Mouse (Mus musculus): ENCODE results near the gene Sec24a. TPM values are rescaled to one million over a fixed set of nuclear protein-coding genes. Genes with fewer than 3 reads are reported as not detected.

Gene Sec24a
- polyA plus RNA-seq, 1 experiment from 2014 or later, result 12.9 TPM

DNA sequence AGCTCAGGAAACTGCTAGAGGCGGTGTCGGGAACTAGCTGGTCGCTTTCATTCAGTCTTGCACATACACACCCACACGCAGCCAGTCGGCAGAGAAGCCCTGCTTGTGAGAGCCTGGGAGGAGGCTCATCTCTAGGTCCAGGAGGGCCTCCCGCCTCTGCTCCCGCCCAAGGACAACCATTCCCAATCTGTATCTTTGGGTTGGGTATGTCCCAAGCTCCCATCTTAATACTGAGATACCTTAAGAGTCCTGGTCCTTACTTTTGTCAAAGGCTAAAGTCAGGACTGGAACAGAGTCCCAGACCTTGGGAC, 113.6 kb downstream of the Sec24a start:
- H3K27ac ChIP-seq (replicated peaks), result peak overlapping the region; percentile 88
- peaks cover 49% of the 10 kb centered on the region for H3K4me1 ChIP-seq
- peak overlapping the region; percentile 72 for H3K4me3 ChIP-seq
- H3K9me3 ChIP-seq (replicated peaks), result no peaks in the 10 kb centered on the region
- peaks cover 36% of the 10 kb centered on the region for H3K27me3 ChIP-seq (ENCODE audit: low read depth, poor library complexity, severe bottlenecking)
- 3% methylated on average over 7 of the region's 7 CpGs for WGBS
- H3K36me3 ChIP-seq, result peaks cover 14% of the 10 kb centered on the region
- peak; percentile 46 for DNase-seq (ENCODE audit: low spot score)

DNA sequence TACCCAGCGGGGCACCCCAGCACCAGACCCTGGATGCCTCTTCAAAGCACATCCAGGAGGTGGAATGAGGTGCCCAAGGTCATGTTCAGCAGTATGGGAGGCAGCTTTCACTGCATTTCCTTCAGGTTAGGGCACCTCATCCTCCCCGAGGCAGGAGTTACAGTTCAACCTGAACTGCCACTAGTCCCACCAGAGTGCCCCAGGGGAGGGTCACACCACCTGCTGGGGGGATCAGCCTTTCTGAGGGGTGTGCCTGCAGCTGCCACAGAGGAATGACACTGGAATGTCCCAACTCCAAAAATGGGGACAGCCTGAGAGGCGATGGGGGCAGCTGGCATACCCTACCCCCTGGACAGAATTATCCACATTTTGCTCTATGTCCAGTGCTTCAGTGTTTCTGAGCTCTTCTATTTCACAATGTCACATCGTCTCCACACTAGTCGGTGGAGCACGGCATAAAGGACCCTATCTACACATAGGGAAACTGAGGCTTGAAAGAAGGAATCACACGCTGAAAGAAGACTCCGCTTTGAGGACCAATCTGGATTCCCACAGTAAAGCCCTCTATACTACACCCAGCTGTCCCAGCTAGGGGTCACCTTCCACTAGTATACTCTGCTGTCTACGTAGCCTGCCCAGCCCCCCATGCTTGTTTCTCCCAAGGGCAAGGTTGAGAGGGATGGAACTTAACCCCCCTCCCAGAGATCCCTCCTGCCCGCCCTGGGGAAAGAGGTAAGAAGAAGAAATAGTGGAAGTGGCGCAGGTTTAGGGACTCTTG, 114.1 kb downstream of the Sec24a start:
- WGBS, result 14% methylated on average over 11 of the region's 11 CpGs
- no peaks in the 10 kb centered on the region for H3K9me3 ChIP-seq (replicated peaks)
- peak overlapping the region; percentile 72 for H3K4me3 ChIP-seq
- no peak for DNase-seq (ENCODE audit: low spot score)
- H3K27ac ChIP-seq (replicated peaks), result peak overlapping the region; percentile 88
- H3K27me3 ChIP-seq (ENCODE audit: low read depth, poor library complexity, severe bottlenecking), result peaks cover 39% of the 10 kb centered on the region
- H3K36me3 ChIP-seq, result peaks cover 19% of the 10 kb centered on the region
- peaks cover 49% of the 10 kb centered on the region for H3K4me1 ChIP-seq

DNA sequence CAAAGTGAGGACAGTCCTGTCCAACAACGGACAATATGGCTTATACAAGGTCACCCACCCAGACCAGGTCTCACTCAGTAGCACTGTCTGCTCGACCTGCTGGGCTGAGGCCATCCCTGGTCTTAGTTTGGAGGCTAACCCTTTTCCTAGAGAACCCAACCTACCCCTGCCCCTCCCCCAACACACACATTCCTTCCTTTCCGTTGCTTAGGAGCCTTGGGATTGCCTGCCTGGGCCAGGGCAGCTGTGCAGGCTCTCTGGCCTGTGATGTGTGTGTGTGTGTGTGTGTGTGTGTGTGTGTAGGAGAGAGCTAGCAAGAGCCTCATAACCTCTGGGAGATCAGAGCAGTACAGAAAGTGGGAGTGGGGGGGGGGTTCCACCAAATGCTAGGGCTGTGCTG, 114.9 kb downstream of the Sec24a start:
- Histone ChIP-seq H3K27me3 (ENCODE audit: low read depth, poor library complexity, severe bottlenecking) (peaks cover 47% of the 10 kb centered on the region), H3K36me3 (peaks cover 27% of the 10 kb centered on the region), H3K9me3 (replicated peaks) (no peaks in the 10 kb centered on the region), H3K4me3 (peak overlapping the region; percentile 72), H3K27ac (replicated peaks) (peak overlapping the region; percentile 88), H3K4me1 (peaks cover 56% of the 10 kb centered on the region)
- peak; percentile 89 for DNase-seq (ENCODE audit: low spot score)
- WGBS, result 5% methylated on average over 3 of the region's 3 CpGs

DNA sequence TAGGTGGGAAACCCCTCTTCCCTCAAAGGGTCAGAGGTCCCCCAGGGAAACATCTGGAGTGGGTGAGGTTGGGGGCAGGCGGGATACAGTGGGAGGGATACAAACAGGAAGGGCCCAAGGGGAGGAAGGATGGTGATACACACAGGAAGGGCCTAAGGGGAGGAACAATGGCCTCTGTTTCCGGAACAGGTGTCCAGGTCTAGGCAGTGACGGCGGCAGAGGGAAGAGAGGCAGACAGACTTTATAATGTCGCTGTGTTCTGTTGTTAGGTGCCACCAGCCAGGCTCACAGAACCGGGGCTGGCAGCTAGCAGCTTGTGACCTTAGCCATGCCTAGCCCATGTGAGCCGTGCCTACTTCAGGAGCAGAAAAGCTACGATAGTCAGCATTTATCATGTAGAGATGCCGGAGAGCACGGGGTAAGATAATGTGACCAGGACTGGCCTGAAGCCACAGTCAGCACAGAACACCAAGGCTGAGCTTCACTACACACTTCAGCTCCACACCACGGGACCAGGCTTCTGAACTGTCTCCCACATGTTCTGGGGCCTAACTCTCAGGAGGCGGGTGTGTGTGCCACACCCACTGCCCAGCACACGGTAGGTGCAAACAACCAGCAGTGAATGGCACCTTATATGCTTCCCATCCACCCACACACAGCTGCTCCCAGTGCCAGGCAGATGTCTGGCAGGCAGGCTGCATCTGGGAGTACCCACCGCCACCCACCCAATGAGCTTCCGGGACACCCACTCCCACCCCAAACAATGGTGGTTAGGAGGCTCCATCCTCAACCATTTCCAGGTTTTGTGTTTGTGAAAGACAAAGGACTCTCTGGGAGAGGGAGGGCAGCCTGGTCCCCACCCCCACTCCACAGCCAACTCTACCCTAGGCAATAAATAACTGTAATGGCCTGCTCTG, 116.4 kb downstream of the Sec24a start:
- no peak for DNase-seq (ENCODE audit: low spot score)
- H3K36me3 ChIP-seq, result peaks cover 42% of the 10 kb centered on the region
- no peaks in the 10 kb centered on the region for H3K9me3 ChIP-seq (replicated peaks)
- H3K27ac ChIP-seq (replicated peaks), result peak overlapping the region; percentile 88
- H3K4me1 ChIP-seq, result peaks cover 56% of the 10 kb centered on the region
- peaks cover 42% of the 10 kb centered on the region for H3K27me3 ChIP-seq (ENCODE audit: low read depth, poor library complexity, severe bottlenecking)
- no peak overlapping the region; the same call in 1 of the 2 replicates for H3K4me3 ChIP-seq
- 85% methylated on average over 15 of the region's 15 CpGs for WGBS

DNA sequence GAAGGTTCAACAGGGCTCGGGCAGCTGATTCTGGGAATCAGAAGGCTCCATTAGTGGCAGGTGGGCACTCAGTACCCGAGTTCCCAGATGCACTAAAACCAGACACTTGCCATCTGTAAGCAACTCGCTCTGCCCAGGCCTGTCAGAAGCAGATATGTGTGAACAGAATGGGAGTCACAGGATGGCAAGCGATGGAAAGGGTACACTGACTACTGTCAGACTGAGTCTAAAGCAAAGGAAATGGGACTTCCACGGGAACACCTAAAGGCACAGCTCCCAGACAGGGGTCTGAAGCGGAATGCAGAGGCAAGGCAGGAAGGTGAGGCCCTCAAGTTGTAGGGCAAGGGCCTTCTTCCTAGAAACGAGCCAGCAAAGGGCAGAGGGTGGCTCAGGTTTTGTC, 117.2 kb downstream of the Sec24a start:
- no peak for DNase-seq (ENCODE audit: low spot score)
- H3K27ac ChIP-seq (replicated peaks), result peak overlapping the region; percentile 88; the same call in 1 of the 2 replicates
- H3K4me3 ChIP-seq, result no peak overlapping the region
- WGBS, result 84% methylated on average over 7 of the region's 7 CpGs
- H3K36me3 ChIP-seq, result peaks cover 47% of the 10 kb centered on the region
- peaks cover 34% of the 10 kb centered on the region for H3K27me3 ChIP-seq (ENCODE audit: low read depth, poor library complexity, severe bottlenecking)
- H3K4me1 ChIP-seq, result peaks cover 55% of the 10 kb centered on the region
- no peaks in the 10 kb centered on the region for H3K9me3 ChIP-seq (replicated peaks)

DNA sequence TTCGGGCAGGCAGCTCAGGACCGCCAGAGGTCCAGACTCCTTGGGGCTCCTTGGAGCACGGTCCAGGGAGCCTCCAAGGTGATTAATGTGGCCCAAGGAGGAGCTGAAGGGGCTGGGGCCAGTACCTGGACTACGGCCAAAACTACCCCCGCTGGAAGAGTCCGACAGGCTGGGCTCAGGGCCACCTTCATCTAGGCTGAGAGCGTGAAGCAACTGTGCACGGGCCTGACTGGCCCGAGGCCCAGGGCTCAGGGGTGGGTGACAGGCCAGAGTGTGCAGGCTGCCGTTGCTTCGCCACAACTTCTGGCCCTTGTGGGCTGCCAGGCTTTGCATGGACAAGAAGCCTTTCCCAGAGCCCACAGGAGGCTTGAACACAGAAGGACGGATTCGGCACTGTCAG, 118.1 kb downstream of the Sec24a start:
- 92% methylated on average over 13 of the region's 13 CpGs for WGBS

DNA sequence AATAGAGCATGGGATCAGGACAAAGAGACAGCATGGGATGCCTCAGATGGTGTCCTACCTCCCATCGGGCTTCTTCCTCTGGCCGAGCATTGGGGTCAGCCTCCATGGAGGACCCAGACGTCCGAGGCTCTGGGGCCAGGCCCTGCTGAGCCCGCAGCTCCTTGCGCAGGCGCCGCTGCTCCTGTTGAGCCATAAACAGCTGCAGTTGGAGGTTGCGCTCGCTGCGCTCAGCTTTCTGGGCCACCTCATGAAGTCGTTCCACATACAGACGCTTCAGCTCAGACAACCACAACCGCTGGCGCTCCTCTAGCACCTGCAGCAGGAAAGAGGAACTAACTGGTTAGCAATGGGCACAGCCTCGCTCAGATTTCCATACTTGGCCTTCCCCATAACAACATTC, 119.2 kb downstream of the Sec24a start:
- no peak overlapping the region for H3K4me3 ChIP-seq
- WGBS, result 74% methylated on average over 16 of the region's 16 CpGs
- H3K9me3 ChIP-seq (replicated peaks), result no peaks in the 10 kb centered on the region
- peaks cover 35% of the 10 kb centered on the region for H3K4me1 ChIP-seq
- H3K36me3 ChIP-seq, result peaks cover 47% of the 10 kb centered on the region
- no peak overlapping the region for H3K27ac ChIP-seq (replicated peaks)
- no peak for DNase-seq (ENCODE audit: low spot score)
- peaks cover 14% of the 10 kb centered on the region for H3K27me3 ChIP-seq (ENCODE audit: low read depth, poor library complexity, severe bottlenecking)

More for the DNA sequence above, 118.1 kb downstream of the Sec24a start:
- Histone ChIP-seq H3K27me3 (ENCODE audit: low read depth, poor library complexity, severe bottlenecking) (peaks cover 25% of the 10 kb centered on the region), H3K36me3 (peaks cover 47% of the 10 kb centered on the region), H3K27ac (replicated peaks) (0 out of 2 replicates have a peak overlapping the region, but pooled peaks have one; percentile 88), H3K4me3 (no peak overlapping the region), H3K4me1 (peaks cover 46% of the 10 kb centered on the region), H3K9me3 (replicated peaks) (no peaks in the 10 kb centered on the region)
- no peak for DNase-seq (ENCODE audit: low spot score)

DNA sequence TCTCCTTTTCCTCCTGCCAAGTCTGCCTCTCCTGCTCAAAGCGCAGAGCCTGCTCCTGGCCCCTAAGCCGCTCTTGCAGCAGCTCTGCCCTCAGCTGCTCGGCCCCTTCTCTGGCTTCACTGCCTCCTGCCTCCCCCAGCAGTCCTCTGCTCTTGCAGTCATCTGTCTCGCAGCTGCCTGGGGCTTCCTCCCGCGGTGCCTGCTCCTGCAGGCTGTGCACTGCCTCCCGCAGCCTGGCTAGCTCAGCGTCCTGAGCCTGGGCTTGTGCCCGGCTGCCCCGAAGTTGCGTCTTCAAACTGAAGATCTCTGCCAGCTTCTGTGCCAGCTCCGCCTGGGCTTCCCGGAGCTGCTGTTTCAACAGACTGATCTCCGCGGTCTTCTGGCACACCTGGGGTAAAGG, 119.7 kb downstream of the Sec24a start:
- 50% methylated on average over 15 of the region's 15 CpGs for WGBS
- H3K27me3 ChIP-seq (ENCODE audit: low read depth, poor library complexity, severe bottlenecking), result peaks cover 11% of the 10 kb centered on the region
- no peak overlapping the region for H3K4me3 ChIP-seq
- H3K4me1 ChIP-seq, result peaks cover 30% of the 10 kb centered on the region
- H3K9me3 ChIP-seq (replicated peaks), result no peaks in the 10 kb centered on the region
- peaks cover 47% of the 10 kb centered on the region for H3K36me3 ChIP-seq
- DNase-seq (ENCODE audit: low spot score), result no peak
- no peak overlapping the region; the same call in 1 of the 2 replicates for H3K27ac ChIP-seq (replicated peaks)

DNA sequence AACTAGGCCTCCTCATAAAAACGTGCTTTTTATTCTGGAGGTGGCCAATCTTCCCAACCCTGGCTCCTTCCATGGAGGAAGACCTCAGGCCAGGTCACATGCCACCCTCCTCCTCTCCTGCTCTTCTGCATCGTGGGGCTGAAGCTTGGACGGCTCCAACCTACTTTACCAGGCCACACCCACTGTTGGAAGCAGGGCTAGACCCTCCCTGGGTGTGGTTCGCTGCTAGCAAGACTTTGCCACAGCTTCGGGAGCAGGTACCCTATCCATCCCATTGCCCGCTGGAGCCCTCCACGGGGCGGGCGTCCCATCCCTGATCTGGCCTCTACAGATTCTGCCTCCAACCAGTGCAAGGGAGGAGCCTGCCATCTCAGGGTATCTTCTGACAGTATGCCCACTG, 120.2 kb downstream of the Sec24a start:
- 81% methylated on average over 9 of the region's 9 CpGs for WGBS

More for the DNA sequence above, 120.2 kb downstream of the Sec24a start:
- peaks cover 11% of the 10 kb centered on the region for H3K27me3 ChIP-seq (ENCODE audit: low read depth, poor library complexity, severe bottlenecking)
- H3K4me3 ChIP-seq, result no peak overlapping the region
- peaks cover 28% of the 10 kb centered on the region for H3K4me1 ChIP-seq
- no peak overlapping the region for H3K27ac ChIP-seq (replicated peaks)
- H3K9me3 ChIP-seq (replicated peaks), result no peaks in the 10 kb centered on the region
- DNase-seq (ENCODE audit: low spot score), result no peak
- H3K36me3 ChIP-seq, result peaks cover 47% of the 10 kb centered on the region

Other genes starting within 250 kb of the Sec24a start
- 14.4 and 15.1 TPM in 2 replicates for gene Phykpl, start 178.9 kb downstream of the Sec24a start, polyA plus RNA-seq (2016; fragmentation: Nextera tagmentation; extraction: Ambion mirVana)
- 587 and 631 TPM in 2 replicates for gene Hnrnpab, start 156.8 kb downstream of the Sec24a start, polyA plus RNA-seq (2016; fragmentation: Nextera tagmentation; extraction: Ambion mirVana)
- 209 and 269 TPM in 2 replicates for gene Nhp2, start 143.9 kb downstream of the Sec24a start, polyA plus RNA-seq (2016; fragmentation: Nextera tagmentation; extraction: Ambion mirVana)
- 38.6 TPM in 2 replicates for gene Rmnd5b, start 127.7 kb downstream of the Sec24a start, polyA plus RNA-seq (2016; fragmentation: Nextera tagmentation; extraction: Ambion mirVana)
- gene N4bp3, start 112.8 kb downstream of the Sec24a start, polyA plus RNA-seq (2016; fragmentation: Nextera tagmentation; extraction: Ambion mirVana), result 16.9 and 21.7 TPM in 2 replicates
- gene D930048N14Rik, start 112.7 kb downstream of the Sec24a start, polyA plus RNA-seq (2016; fragmentation: Nextera tagmentation; extraction: Ambion mirVana), result 0.98 and 1.6 TPM in 2 replicates
- gene 0610009B22Rik, start 74.8 kb downstream of the Sec24a start, polyA plus RNA-seq (2016; fragmentation: Nextera tagmentation; extraction: Ambion mirVana), result 88.5 and 89.7 TPM in 2 replicates
- 124 and 125 TPM in 2 replicates for gene Sar1b, start 53 bp upstream of the Sec24a start, polyA plus RNA-seq (2016; fragmentation: Nextera tagmentation; extraction: Ambion mirVana)
- 0.41 and 0.47 TPM in 2 replicates for gene Jade2, start 94.0 kb upstream of the Sec24a start, polyA plus RNA-seq (2016; fragmentation: Nextera tagmentation; extraction: Ambion mirVana)
- 141 and 142 TPM in 2 replicates for gene Cdkn2aipnl, start 204.0 kb upstream of the Sec24a start, polyA plus RNA-seq (2016; fragmentation: Nextera tagmentation; extraction: Ambion mirVana)
- gene Ube2b, start 237.1 kb upstream of the Sec24a start, polyA plus RNA-seq (2016; fragmentation: Nextera tagmentation; extraction: Ambion mirVana), result 202 and 209 TPM in 2 replicates
- 9.5 and 13.3 TPM in 2 replicates for gene Cdkl3, start 240.6 kb upstream of the Sec24a start, polyA plus RNA-seq (2016; fragmentation: Nextera tagmentation; extraction: Ambion mirVana)

All from midbrain, embryonic 10.5 days (tissue).